Mouse (Mus musculus): ENCODE measurements at regions not wholly inside any gene's neighbourhood (a gene's known extent, or its start where the extent isn't known, plus 50 kb on each side); places are given as distances from the start of the nearest gene placed in this dataset.

DNA sequence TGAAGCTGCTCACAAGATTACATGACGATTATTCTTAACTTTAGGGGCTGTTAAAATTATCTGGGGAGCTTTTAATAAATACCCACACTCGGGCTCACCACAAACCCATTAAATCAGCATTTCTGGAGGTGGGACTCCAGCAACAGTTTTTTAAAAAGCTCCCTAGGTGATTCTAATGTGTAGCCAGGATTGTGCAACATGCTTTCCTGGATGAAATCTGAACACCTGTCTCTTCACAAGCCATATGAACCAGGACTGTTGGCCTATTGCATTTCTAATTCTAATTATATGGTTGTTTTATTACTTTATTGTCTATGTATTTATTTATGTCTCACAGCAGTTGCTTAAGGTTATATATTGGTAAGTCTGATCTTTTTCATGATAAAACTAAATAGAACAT lies 84.1 kb upstream of the Hgf start:
- peak overlapping the region; percentile 25; the same call in 1 of the 2 replicates for H3K4me2 ChIP-seq (ENCODE audit: low read length)

GRCm38 (mm10) chr5:16469644-16470275 lies 83.5 kb upstream of the Hgf start:
- no peak overlapping the region for H3K9ac ChIP-seq (ENCODE audit: low read length)
- H3K4me3 ChIP-seq (ENCODE audit: low read depth, low read length): no peak overlapping the region
- H3K27me3 ChIP-seq (replicated peaks; ENCODE audit: control insufficient read depth, insufficient read depth, low read length): no peaks in the 10 kb centered on the region
- H3K4me1 ChIP-seq (replicated peaks; ENCODE audit: control insufficient read depth, insufficient read depth, low read length): peaks cover 8% of the 10 kb centered on the region
- WGBS: 30% methylated on average over 13 of the region's 13 CpGs
- DNase-seq (ENCODE audit: low spot score) (peak; percentile 58), ATAC-seq (replicated peaks; ENCODE audit: low FRiP score, low TSS enrichment, low read depth) (no peak)
- H3K36me3 ChIP-seq (ENCODE audit: control insufficient read depth, insufficient read depth, low read length): no peaks in the 10 kb centered on the region
- H3K4me2 ChIP-seq (ENCODE audit: low read length): peak overlapping the region; percentile 25
- no peaks in the 10 kb centered on the region for H3K9me3 ChIP-seq (ENCODE audit: control insufficient read depth, low read length)
- peak overlapping the region; percentile 51 for H3K27ac ChIP-seq (ENCODE audit: low read depth)

More for the DNA sequence above, 84.1 kb upstream of the Hgf start:
- Histone ChIP-seq H3K4me3 (ENCODE audit: low read depth, low read length) (no peak overlapping the region), H3K27me3 (replicated peaks; ENCODE audit: control insufficient read depth, insufficient read depth, low read length) (no peaks in the 10 kb centered on the region), H3K9me3 (ENCODE audit: control insufficient read depth, low read length) (no peaks in the 10 kb centered on the region), H3K36me3 (ENCODE audit: control insufficient read depth, insufficient read depth, low read length) (no peaks in the 10 kb centered on the region), H3K4me1 (replicated peaks; ENCODE audit: control insufficient read depth, insufficient read depth, low read length) (peaks cover 8% of the 10 kb centered on the region), H3K9ac (ENCODE audit: low read length) (no peak overlapping the region), H3K27ac (ENCODE audit: low read depth) (no peak overlapping the region)
- ATAC-seq (replicated peaks; ENCODE audit: low FRiP score, low TSS enrichment, low read depth) (no peak), DNase-seq (ENCODE audit: low spot score) (no peak)
- WGBS: 75% methylated on average over 2 of the region's 2 CpGs

DNA sequence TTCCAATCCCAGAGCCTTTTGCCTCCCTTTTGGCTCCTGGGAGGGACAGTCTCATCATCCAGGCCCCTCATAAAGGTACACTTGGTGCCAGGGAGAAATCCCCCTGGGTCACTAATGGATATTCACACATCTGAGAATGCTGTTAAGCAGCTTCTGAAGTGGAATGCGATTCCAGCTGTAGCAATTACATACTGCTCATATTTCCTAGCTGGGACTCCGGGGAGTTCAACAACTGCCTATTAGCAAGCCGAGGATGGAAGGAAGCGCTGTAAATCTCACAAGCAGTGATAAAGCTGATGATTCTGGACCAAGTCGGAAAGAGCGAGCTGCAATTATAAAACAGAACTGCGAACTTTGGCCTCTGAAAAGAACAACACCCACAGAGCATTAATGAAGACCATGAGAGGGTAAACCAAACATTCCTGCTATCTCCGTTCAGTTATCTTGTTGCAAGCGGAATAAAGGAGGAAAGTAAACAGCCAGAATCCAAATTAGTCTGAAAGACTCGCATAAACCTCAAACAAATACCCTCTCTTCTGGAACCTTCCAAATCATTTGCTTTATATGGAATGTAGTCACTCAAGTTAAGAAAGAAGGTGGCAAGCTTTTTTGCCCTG lies 82.8 kb upstream of the Hgf start:
- no peaks in the 10 kb centered on the region for H3K27me3 ChIP-seq (replicated peaks; ENCODE audit: control insufficient read depth, insufficient read depth, low read length)
- H3K9ac ChIP-seq (ENCODE audit: low read length): no peak overlapping the region
- H3K27ac ChIP-seq (ENCODE audit: low read depth): peak overlapping the region; percentile 51
- ATAC-seq (replicated peaks; ENCODE audit: low FRiP score, low TSS enrichment, low read depth) (no peak), DNase-seq (ENCODE audit: low spot score) (peak; percentile 66)
- peak overlapping the region; percentile 25 for H3K4me2 ChIP-seq (ENCODE audit: low read length)
- peaks cover 8% of the 10 kb centered on the region for H3K4me1 ChIP-seq (replicated peaks; ENCODE audit: control insufficient read depth, insufficient read depth, low read length)
- no peaks in the 10 kb centered on the region for H3K36me3 ChIP-seq (ENCODE audit: control insufficient read depth, insufficient read depth, low read length)
- 9% methylated on average over 10 of the region's 10 CpGs for WGBS
- H3K9me3 ChIP-seq (ENCODE audit: control insufficient read depth, low read length): no peaks in the 10 kb centered on the region
- no peak overlapping the region for H3K4me3 ChIP-seq (ENCODE audit: low read depth, low read length)

- ATAC-seq (replicated peaks; ENCODE audit: low FRiP score, low TSS enrichment, low read depth) (no peak), DNase-seq (ENCODE audit: low spot score) (no peak)
- no peaks in the 10 kb centered on the region for H3K9me3 ChIP-seq (ENCODE audit: control insufficient read depth, low read length)
- H3K4me2 ChIP-seq (ENCODE audit: low read length): no peak overlapping the region
- no peaks in the 10 kb centered on the region for H3K4me1 ChIP-seq (replicated peaks; ENCODE audit: control insufficient read depth, insufficient read depth, low read length)
- no peak overlapping the region for H3K27ac ChIP-seq (ENCODE audit: low read depth)
- H3K36me3 ChIP-seq (ENCODE audit: control insufficient read depth, insufficient read depth, low read length): no peaks in the 10 kb centered on the region
- no peak overlapping the region for H3K4me3 ChIP-seq (ENCODE audit: low read depth, low read length)
- 95% methylated on average over 1 of the region's 1 CpGs for WGBS
- no peak overlapping the region for H3K9ac ChIP-seq (ENCODE audit: low read length)
- H3K27me3 ChIP-seq (replicated peaks; ENCODE audit: control insufficient read depth, insufficient read depth, low read length): no peaks in the 10 kb centered on the region
Measured at GRCm38 (mm10) chr5:16487969-16488368, 65.3 kb upstream of the Hgf start.

DNA sequence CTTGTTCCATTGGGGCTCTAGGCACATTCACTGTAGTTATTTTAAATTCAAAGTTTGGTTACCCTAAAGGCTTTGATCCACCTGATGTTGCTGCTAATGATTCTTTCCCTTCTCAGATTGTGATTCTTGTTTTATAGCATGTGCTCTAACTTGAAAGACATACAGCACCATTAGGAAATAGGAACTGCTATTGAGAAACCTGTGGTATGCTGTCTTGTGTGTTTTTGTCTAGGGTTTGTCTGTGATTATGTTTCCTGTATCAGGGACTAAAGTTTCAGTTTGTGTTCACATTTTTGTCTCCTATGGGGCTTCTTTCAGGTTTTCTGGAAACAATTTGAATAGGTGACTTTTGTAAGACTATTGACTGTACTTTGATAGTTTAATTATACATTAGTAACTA lies 63.5 kb upstream of the Hgf start:
- H3K9me3 ChIP-seq (ENCODE audit: control insufficient read depth, low read length): no peaks in the 10 kb centered on the region
- H3K9ac ChIP-seq (ENCODE audit: low read length): no peak overlapping the region
- DNase-seq (ENCODE audit: low spot score): no peak
- no peak overlapping the region for H3K27ac ChIP-seq (ENCODE audit: low read depth)
- H3K4me2 ChIP-seq (ENCODE audit: low read length): no peak overlapping the region
- no peaks in the 10 kb centered on the region for H3K36me3 ChIP-seq (ENCODE audit: control insufficient read depth, insufficient read depth, low read length)
- no peaks in the 10 kb centered on the region for H3K4me1 ChIP-seq (replicated peaks; ENCODE audit: control insufficient read depth, insufficient read depth, low read length)
- no peaks in the 10 kb centered on the region for H3K27me3 ChIP-seq (replicated peaks; ENCODE audit: control insufficient read depth, insufficient read depth, low read length)
- H3K4me3 ChIP-seq (ENCODE audit: low read depth, low read length): no peak overlapping the region
- no peak for ATAC-seq (replicated peaks; ENCODE audit: low FRiP score, low TSS enrichment, low read depth)

DNA sequence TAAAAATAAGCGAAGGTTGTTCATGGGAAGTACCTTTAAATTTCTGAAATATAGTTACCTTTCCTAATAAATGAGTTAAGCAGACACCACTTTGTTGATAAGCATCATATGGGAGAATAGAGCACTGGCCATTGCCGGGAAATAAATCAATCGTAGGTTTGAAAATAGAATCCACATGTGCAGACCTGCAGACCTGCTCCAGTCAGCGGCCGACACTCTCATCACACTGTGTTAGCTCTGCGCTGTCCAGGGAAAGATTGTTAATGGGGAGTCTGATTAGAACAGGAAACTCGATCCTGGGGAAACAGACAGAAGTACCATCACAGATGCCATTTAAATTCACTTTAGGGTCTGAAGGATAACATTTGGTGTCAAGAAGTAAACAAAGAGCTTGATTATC lies 53.4 kb upstream of the Hgf start:
- Histone ChIP-seq H3K4me3 (ENCODE audit: low read depth, low read length) (no peak overlapping the region), H3K27me3 (replicated peaks; ENCODE audit: control insufficient read depth, insufficient read depth, low read length) (no peaks in the 10 kb centered on the region), H3K9ac (ENCODE audit: low read length) (no peak overlapping the region), H3K36me3 (ENCODE audit: control insufficient read depth, insufficient read depth, low read length) (no peaks in the 10 kb centered on the region), H3K9me3 (ENCODE audit: control insufficient read depth, low read length) (no peaks in the 10 kb centered on the region), H3K4me1 (replicated peaks; ENCODE audit: control insufficient read depth, insufficient read depth, low read length) (no peaks in the 10 kb centered on the region), H3K27ac (ENCODE audit: low read depth) (no peak overlapping the region), H3K4me2 (ENCODE audit: low read length) (no peak overlapping the region)
- 33% methylated on average over 7 of the region's 7 CpGs for WGBS
- ATAC-seq (replicated peaks; ENCODE audit: low FRiP score, low TSS enrichment, low read depth) (no peak), DNase-seq (ENCODE audit: low spot score) (no peak)
